21 mouse cellular contexts compared by ENCODE assay signal in the genomic region with DNA sequence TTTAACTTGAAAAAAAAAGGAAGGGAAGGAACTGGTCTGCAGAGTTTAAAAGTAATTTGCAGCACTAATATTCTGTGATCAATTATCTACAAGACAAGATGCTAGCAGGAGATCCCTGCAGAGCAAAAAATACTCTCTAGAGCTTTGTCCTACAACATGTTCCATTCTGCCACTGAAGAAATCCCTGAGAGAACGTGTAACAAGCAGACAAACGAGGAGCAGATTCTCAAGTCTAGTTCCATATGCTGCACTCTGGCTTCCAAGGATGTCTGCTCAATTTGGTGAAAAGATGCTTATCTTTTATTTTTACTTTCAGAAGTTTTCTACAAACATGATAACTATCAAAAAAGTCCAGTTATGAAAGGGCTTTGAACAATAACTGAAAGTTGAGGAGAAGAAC. TPM values are rescaled to one million over a fixed set of nuclear protein-coding genes. Genes with fewer than 3 reads are reported as not detected.
DNase-seq lines count a peak whose midpoint lies in the region; ATAC-seq and TF ChIP-seq lines count a peak whose summit lies in the region.
"Had no signal": no experiment of that assay in that cellular context is flagged by ENCODE, and none has a peak within 500 bp of the region (broad histone marks: within the 10 kb centered on the region; RNA-seq: fewer than 3 reads in every experiment).

No protein-coding gene starts in this region.

- H3K9me3 ChIP-seq in kidney, postnatal 0 days (replicated peaks; ENCODE audit: low read length): no peaks in the 10 kb centered on the region
- H3K9me3 ChIP-seq in embryonic facial prominence, embryonic 15.5 days (replicated peaks): no peaks in the 10 kb centered on the region
- H3K9me3 ChIP-seq: forebrain, embryonic 13.5 days; heart, embryonic 10.5 days; hindbrain, embryonic 12.5 days had no signal

- peak; percentile 58 for ATAC-seq in frontal cortex, adult (ENCODE audit: low TSS enrichment)
- no peak for ATAC-seq in kidney, postnatal 0 days (replicated peaks; ENCODE audit: low FRiP score, low read depth)
- ATAC-seq in embryonic facial prominence, embryonic 15.5 days (ENCODE audit: insufficient number of reproducible peaks, low FRiP score, low TSS enrichment, low read depth): no peak
- no peak for ATAC-seq in cerebellum, adult (ENCODE audit: insufficient number of reproducible peaks, low FRiP score, low TSS enrichment)
- ATAC-seq: activated CD4-positive, CD25-positive, alpha-beta regulatory T cell, adult 4 months; forebrain, embryonic 13.5 days; hindbrain, embryonic 16.5 days had no signal

- peak overlapping the region; percentile 92 for H3K27ac ChIP-seq in kidney, postnatal 0 days
- H3K27ac ChIP-seq in embryonic facial prominence, embryonic 15.5 days (replicated peaks): peak overlapping the region; percentile 65
- H3K27ac ChIP-seq: forebrain, embryonic 13.5 days; heart, embryonic 10.5 days; hindbrain, embryonic 12.5 days had no signal

- no peaks in the 10 kb centered on the region for H3K4me1 ChIP-seq in kidney, postnatal 0 days (replicated peaks; ENCODE audit: insufficient read depth, low read length)
- H3K4me1 ChIP-seq in embryonic facial prominence, embryonic 15.5 days: 0 out of 2 replicates have a peak, but pooled peaks cover 2% of the 10 kb centered on the region
- H3K4me1 ChIP-seq: forebrain, embryonic 13.5 days; heart, embryonic 10.5 days; hindbrain, embryonic 12.5 days had no signal

- no peak overlapping the region; the same call in 1 of the 2 replicates for H3K9ac ChIP-seq in kidney, postnatal 0 days (ENCODE audit: low read depth, low read length)
- H3K9ac ChIP-seq in embryonic facial prominence, embryonic 15.5 days: no peak overlapping the region
- H3K9ac ChIP-seq: forebrain, embryonic 13.5 days; hindbrain, embryonic 12.5 days had no signal

- TF ChIP-seq CTCF in kidney, postnatal 0 days (IDR thresholded peaks at IDR 0.05; ENCODE audit: low read depth): no peak

- H3K4me2 ChIP-seq in kidney, postnatal 0 days (ENCODE audit: low read length): no peak overlapping the region; the same call in 1 of the 2 replicates
- H3K4me2 ChIP-seq in embryonic facial prominence, embryonic 15.5 days (replicated peaks): no peak overlapping the region
- H3K4me2 ChIP-seq: forebrain, embryonic 13.5 days; hindbrain, embryonic 12.5 days had no signal

- peaks cover 35% of the 10 kb centered on the region for H3K36me3 ChIP-seq in kidney, postnatal 0 days (ENCODE audit: insufficient read depth, low read length)
- peaks cover 78% of the 10 kb centered on the region for H3K36me3 ChIP-seq in embryonic facial prominence, embryonic 15.5 days

- H3K27me3 ChIP-seq in kidney, postnatal 0 days (ENCODE audit: insufficient read depth, low read length): no peaks in the 10 kb centered on the region
- H3K27me3 ChIP-seq in embryonic facial prominence, embryonic 15.5 days: no peaks in the 10 kb centered on the region
- H3K27me3 ChIP-seq: CH12.LX; forebrain, embryonic 13.5 days; hindbrain, embryonic 12.5 days; Patski had no signal

- H3K4me3 ChIP-seq in kidney, postnatal 0 days (replicated peaks; ENCODE audit: low read depth, low read length): no peak overlapping the region
- H3K4me3 ChIP-seq in embryonic facial prominence, embryonic 15.5 days (replicated peaks): no peak overlapping the region
- H3K4me3 ChIP-seq: forebrain, embryonic 13.5 days; heart, embryonic 10.5 days; hindbrain, embryonic 12.5 days had no signal

- DNase-seq in frontal cortex, postnatal 14 days (ENCODE audit: low spot score in 2 of 2): no peak
- no peak for DNase-seq in kidney, postnatal 0 days (ENCODE audit: low spot score)
- DNase-seq in kidney, adult 8-10 months: no peak
- peak; percentile 48 for DNase-seq in telencephalon, adult 2 months (ENCODE audit: low read depth, low spot score)
- DNase-seq: adrenal gland, postnatal 14 days; cerebellum, adult 2 months; cerebellum, postnatal 10 days; gastrocnemius, postnatal 10 days; heart, postnatal 10 days; heart, postnatal 4 days had no signal

- 68% methylated on average over 2 of the region's 2 CpGs for WGBS in kidney, postnatal 0 days
- 29% methylated on average over 2 of the region's 2 CpGs for WGBS in embryonic facial prominence, embryonic 15.5 days

RNA-seq across cellular contexts. Expression of gene Gabpb2, which starts 17.2 kb away (rescaled TPM):
- polyA plus RNA-seq in kidney, postnatal 0 days (2015; fragmentation: Nextera tagmentation; extraction: Ambion mirVana): 4.5 and 5.4 TPM in 2 replicates
- polyA plus RNA-seq in embryonic facial prominence, embryonic 15.5 days (2015; fragmentation: Nextera tagmentation; extraction: Ambion mirVana): 8.9 and 9.8 TPM in 2 replicates

RNA-seq across cellular contexts. Expression of gene Cdc42se1, which starts 28.0 kb away (rescaled TPM):
- 98.5 and 102 TPM in 2 replicates for polyA plus RNA-seq in kidney, postnatal 0 days (2015; fragmentation: Nextera tagmentation; extraction: Ambion mirVana)
- polyA plus RNA-seq in embryonic facial prominence, embryonic 15.5 days (2015; fragmentation: Nextera tagmentation; extraction: Ambion mirVana): 121 and 123 TPM in 2 replicates

RNA-seq across cellular contexts. Expression of gene Mllt11, which starts 31.4 kb away (rescaled TPM):
- polyA plus RNA-seq in kidney, postnatal 0 days (2015; fragmentation: Nextera tagmentation; extraction: Ambion mirVana): 11.2 and 11.8 TPM in 2 replicates
- polyA plus RNA-seq in embryonic facial prominence, embryonic 15.5 days (2015; fragmentation: Nextera tagmentation; extraction: Ambion mirVana): 18.4 and 19.2 TPM in 2 replicates

RNA-seq across cellular contexts. Expression of gene Sema6c, which starts 40.3 kb away (rescaled TPM):
- polyA plus RNA-seq in kidney, postnatal 0 days (2015; fragmentation: Nextera tagmentation; extraction: Ambion mirVana): 1.8 and 2.9 TPM in 2 replicates
- 13.1 and 15.6 TPM in 2 replicates for polyA plus RNA-seq in embryonic facial prominence, embryonic 15.5 days (2015; fragmentation: Nextera tagmentation; extraction: Ambion mirVana)
- polyA plus RNA-seq: activated CD4-positive, CD25-positive, alpha-beta regulatory T cell, adult 4 months had no signal

RNA-seq across cellular contexts. Expression of gene Gm128, which starts 40.8 kb away (rescaled TPM):
- 1.2 and 1.3 TPM in 2 replicates for polyA plus RNA-seq in kidney, postnatal 0 days (2015; fragmentation: Nextera tagmentation; extraction: Ambion mirVana)
- polyA plus RNA-seq in embryonic facial prominence, embryonic 15.5 days (2015; fragmentation: Nextera tagmentation; extraction: Ambion mirVana): 0.54 and 0.80 TPM in 2 replicates
- polyA plus RNA-seq: embryonic facial prominence, embryonic 11.5 days had no signal
